Mouse (Mus musculus) thymus, adult 2 months (tissue): Measurements from ENCODE around the gene Rapgef3.

Experiments used
- CTCF ChIP-seq: fragments of 200-500 bp; IDR thresholded peaks from 2 replicates; pipeline ENCODE4 v1.5.1; 2012; ENCODE audit warnings: mild to moderate bottlenecking, control low read depth, low read length, moderate library complexity, borderline replicate concordance; ENCODE audit not compliant: control insufficient read depth, poor library complexity, insufficient read depth; ENCODE audit errors: extremely low read depth
- POLR2A ChIP-seq: fragments of 200-500 bp; IDR thresholded peaks from 2 replicates; pipeline ENCODE4 v1.6.1; 2012; ENCODE audit warnings: mild to moderate bottlenecking, low read length, control low read depth, moderate library complexity; ENCODE audit not compliant: control insufficient read depth, poor library complexity, insufficient read depth; ENCODE audit errors: extremely low read depth

DNA sequence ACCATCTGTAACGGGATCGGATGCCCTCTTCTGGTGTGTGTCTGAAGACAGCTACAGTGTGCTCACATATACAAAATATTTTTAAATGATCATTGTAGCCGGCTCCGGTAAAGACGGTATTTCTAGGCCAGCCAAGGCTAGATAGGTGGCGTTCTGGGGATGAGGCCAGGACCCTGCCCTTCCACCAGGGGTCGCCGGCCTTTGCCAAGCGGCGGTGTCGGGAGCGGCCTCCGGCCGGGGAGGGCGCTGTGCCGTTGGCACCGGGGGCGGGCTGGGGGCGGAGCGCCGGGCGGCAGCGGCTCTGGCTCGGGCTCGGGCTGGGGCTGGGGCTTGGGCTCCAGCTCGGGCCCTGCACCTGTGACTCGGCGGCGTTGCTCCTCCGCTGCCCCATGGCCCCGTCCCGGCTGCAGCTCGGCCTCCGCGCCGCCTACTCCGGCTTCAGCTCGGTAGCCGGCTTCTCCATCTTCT is 16.4 kb upstream of the Rapgef3 start:
- TF ChIP-seq CTCF = peak; percentile 100
- peak; percentile 92 for TF ChIP-seq POLR2A
